Mouse (Mus musculus): ENCODE measurements at regions not wholly inside any gene's neighbourhood (a gene's known extent, or its start where the extent isn't known, plus 50 kb on each side); places are given as distances from the start of the nearest gene placed in this dataset.

- no peak for TF ChIP-seq CTCF (IDR thresholded peaks at IDR 0.05; ENCODE audit: low read depth, low read length)
- TF ChIP-seq POLR2A (IDR thresholded peaks at IDR 0.05; ENCODE audit: borderline replicate concordance, low read depth, low read length), result no peak
Measured at GRCm38 (mm10) chr1:120974661-120975060, 357.7 kb downstream of the Insig2 start.

All from bone marrow macrophage, adult 2 months (primary cell).